Mouse (Mus musculus) liver, postnatal 0 days (tissue): ENCODE data around the gene Stac2. TPM values are rescaled to one million over a fixed set of nuclear protein-coding genes. Genes with fewer than 3 reads are reported as not detected.

ENCODE experiments used
- ATAC-seq: fragments of 200-750 bp; cut with Nextera tagmentation; 2 replicates; pipeline ENCODE4 v1.8.0; 2017; ENCODE audit warnings: mild to moderate bottlenecking, moderate library complexity
- DNase-seq: peaks from one replicate; pipeline ENCODE4 v3.0.0-alpha.2; 2016
- H3K27ac ChIP-seq: fragments of 300-500 bp; sonication (generic); 2 replicates; pipeline ENCODE4 v1.5.1; 2014; ENCODE audit warnings: antibody characterized with exemption, moderate library complexity, mild to moderate bottlenecking, low read depth
- H3K27me3 ChIP-seq: fragments of 300-500 bp; sonication (generic); 2 replicates; pipeline ENCODE4 v1.6.1; 2014; ENCODE audit warnings: low read length, control low read depth, mixed read lengths; ENCODE audit not compliant: insufficient read depth
- H3K36me3 ChIP-seq: fragments of 300-500 bp; sonication (generic); replicated peaks from 2 replicates; pipeline ENCODE4 v1.6.1; 2014; ENCODE audit warnings: mild to moderate bottlenecking, control low read depth, low read length, moderate library complexity, mixed read lengths; ENCODE audit not compliant: insufficient read depth
- H3K4me1 ChIP-seq: fragments of 300-500 bp; sonication (generic); 2 replicates; pipeline ENCODE4 v1.6.1; 2014; ENCODE audit warnings: antibody characterized with exemption, mild to moderate bottlenecking, control low read depth; ENCODE audit not compliant: insufficient read depth
- H3K4me2 ChIP-seq: fragments of 300-500 bp; sonication (generic); 2 replicates; pipeline ENCODE4 v1.6.1; 2014; ENCODE audit warnings: low read depth, mild to moderate bottlenecking, low read length, moderate library complexity, mixed read lengths
- H3K4me3 ChIP-seq: fragments of 300-500 bp; sonication (generic); 2 replicates; pipeline ENCODE4 v1.5.1; 2014; ENCODE audit warnings: low read depth, low read length
- H3K9ac ChIP-seq: fragments of 300-500 bp; sonication (generic); replicated peaks from 2 replicates; pipeline ENCODE4 v1.6.1; 2014; ENCODE audit warnings: mild to moderate bottlenecking, moderate library complexity
- H3K9me3 ChIP-seq: fragments of 300-500 bp; sonication (generic); 2 replicates; pipeline ENCODE4 v1.6.1; 2016; ENCODE audit warnings: mild to moderate bottlenecking, control low read depth, low read length, mixed read lengths
- CTCF ChIP-seq: sonication (generic); IDR thresholded peaks from 2 replicates; pipeline ENCODE4 v1.5.1; 2016; ENCODE audit warnings: antibody characterized with exemption, low read depth
- EP300 ChIP-seq: IDR thresholded peaks from 2 replicates; pipeline ENCODE4 v1.6.1; 2016; ENCODE audit warnings: antibody characterized with exemption, low read depth, mild to moderate bottlenecking
- WGBS: fragments of 180-500 bp; shearing (Covaris S2); extraction: QIAGEN DNeasy Blood & Tissue Kit; methylation state at CpG from one replicate; pipeline ENCODE4 v1.1.7; 2014; ENCODE audit not compliant: insufficient replicate concordance; 5-methylcytosine and 5-hydroxymethylcytosine counted together
- polyA plus RNA-seq: library from polyadenylated mRNA; unstranded; fragments of >200 nt; fragmentation: Nextera tagmentation; extraction: Ambion mirVana; gene quantifications from 2 replicates; pipeline ENCODE4 v1.2.1, GENCODE M21; 2015

The Stac2 gene
- polyA plus RNA-seq, 1 experiment from 2014 or later: 0.07 TPM

DNA sequence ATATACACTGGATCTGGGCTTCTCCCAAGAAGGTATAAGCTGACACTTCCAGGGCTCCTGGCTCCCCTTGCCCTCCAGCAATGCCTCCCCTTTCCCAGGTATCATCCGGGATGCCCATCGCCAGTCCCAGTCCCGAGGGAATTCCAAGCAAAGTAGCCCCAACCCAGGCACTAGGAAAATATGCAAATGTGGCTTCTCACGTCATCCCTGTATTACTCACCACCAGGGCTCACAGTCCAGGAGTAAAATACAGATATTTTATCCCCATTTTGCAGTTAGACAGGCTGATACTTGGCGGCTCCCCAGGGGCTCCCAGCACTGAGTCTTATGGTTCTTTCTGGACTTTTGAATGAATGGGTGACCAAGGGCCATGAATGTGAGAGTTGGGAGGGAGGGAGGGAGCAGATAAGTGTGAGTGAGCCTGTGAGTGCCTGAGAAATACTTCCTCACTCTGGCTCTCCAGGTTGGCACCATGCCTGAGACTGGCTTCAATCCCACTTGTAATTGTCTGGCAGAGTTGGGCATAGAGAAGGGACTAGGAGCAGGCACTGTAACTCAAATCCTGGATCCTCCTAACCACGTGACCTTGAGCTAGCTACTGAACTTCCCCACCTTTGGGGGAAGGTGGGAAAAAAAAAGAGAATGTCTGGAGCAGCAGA lies 8.8 kb upstream of the Stac2 start:
- 61% methylated on average over 6 of the region's 6 CpGs for WGBS

GRCm38 (mm10) chr11:98061441-98061840 lies 8.2 kb upstream of the Stac2 start:
- H3K27me3 ChIP-seq: 0 out of 2 replicates have a peak, but pooled peaks cover 4% of the 10 kb centered on the region
- no peak overlapping the region for H3K9ac ChIP-seq
- H3K36me3 ChIP-seq: no peaks in the 10 kb centered on the region
- WGBS: 55% methylated on average over 3 of the region's 3 CpGs
- DNase-seq: no peak
- no peak overlapping the region for H3K4me2 ChIP-seq
- H3K4me1 ChIP-seq: no peaks in the 10 kb centered on the region
- H3K4me3 ChIP-seq: no peak overlapping the region
- ATAC-seq: no peak
- no peaks in the 10 kb centered on the region for H3K9me3 ChIP-seq
- TF ChIP-seq EP300 (no peak), CTCF (no peak)
- H3K27ac ChIP-seq: no peak overlapping the region

More for the DNA sequence above, 8.8 kb upstream of the Stac2 start:
- H3K27me3 ChIP-seq: 0 out of 2 replicates have a peak, but pooled peaks cover 4% of the 10 kb centered on the region
- no peak overlapping the region for H3K9ac ChIP-seq
- H3K9me3 ChIP-seq: peaks cover under 1% of the 10 kb centered on the region; the same call in 1 of the 2 replicates
- H3K27ac ChIP-seq: no peak overlapping the region
- no peaks in the 10 kb centered on the region for H3K36me3 ChIP-seq
- ATAC-seq (no peak), DNase-seq (no peak)
- H3K4me3 ChIP-seq: no peak overlapping the region
- TF ChIP-seq EP300: no peak
- TF ChIP-seq CTCF: no peak
- H3K4me1 ChIP-seq: no peaks in the 10 kb centered on the region
- no peak overlapping the region for H3K4me2 ChIP-seq

GRCm38 (mm10) chr11:98060104-98060692 lies 6.9 kb upstream of the Stac2 start:
- 76% methylated on average over 5 of the region's 5 CpGs for WGBS
- Histone ChIP-seq H3K4me3 (no peak overlapping the region), H3K27me3 (peaks cover 4% of the 10 kb centered on the region; the same call in 1 of the 2 replicates)

GRCm38 (mm10) chr11:98059662-98060061 lies 6.4 kb upstream of the Stac2 start:
- no peak for DNase-seq
- TF ChIP-seq CTCF (no peak), EP300 (no peak)
- H3K4me1 ChIP-seq: no peaks in the 10 kb centered on the region
- H3K9ac ChIP-seq: no peak overlapping the region
- H3K36me3 ChIP-seq: no peaks in the 10 kb centered on the region
- peaks cover 4% of the 10 kb centered on the region; the same call in 1 of the 2 replicates for H3K27me3 ChIP-seq
- no peak for ATAC-seq
- H3K9me3 ChIP-seq: no peaks in the 10 kb centered on the region
- no peak overlapping the region for H3K27ac ChIP-seq
- 60% methylated on average over 7 of the region's 7 CpGs for WGBS
- H3K4me3 ChIP-seq: no peak overlapping the region
- no peak overlapping the region for H3K4me2 ChIP-seq

More at GRCm38 (mm10) chr11:98060104-98060692, 6.9 kb upstream of the Stac2 start:
- ATAC-seq (no peak), DNase-seq (no peak)
- Histone ChIP-seq H3K4me1 (no peaks in the 10 kb centered on the region), H3K9ac (no peak overlapping the region), H3K9me3 (no peaks in the 10 kb centered on the region), H3K36me3 (no peaks in the 10 kb centered on the region), H3K4me2 (no peak overlapping the region), H3K27ac (no peak overlapping the region)
- TF ChIP-seq CTCF: no peak
- no peak for TF ChIP-seq EP300

- DNase-seq (no peak), ATAC-seq (peak; percentile 25; the same call in 1 of the 2 replicates)
- H3K9me3 ChIP-seq: no peaks in the 10 kb centered on the region
- WGBS: 78% methylated on average over 5 of the region's 5 CpGs
- H3K9ac ChIP-seq: no peak overlapping the region
- H3K36me3 ChIP-seq: no peaks in the 10 kb centered on the region
- TF ChIP-seq EP300 (no peak), CTCF (no peak)
- peaks cover 18% of the 10 kb centered on the region for H3K27me3 ChIP-seq
- H3K4me3 ChIP-seq: no peak overlapping the region
- H3K27ac ChIP-seq: no peak overlapping the region
- no peak overlapping the region for H3K4me2 ChIP-seq
- H3K4me1 ChIP-seq: no peaks in the 10 kb centered on the region
Observed at GRCm38 (mm10) chr11:98057998-98058397, 4.7 kb upstream of the Stac2 start.

- ATAC-seq: no peak
- TF ChIP-seq EP300 (no peak), CTCF (no peak)
- H3K4me3 ChIP-seq: no peak overlapping the region
- H3K36me3 ChIP-seq: no peaks in the 10 kb centered on the region
- no peak overlapping the region for H3K4me2 ChIP-seq
- DNase-seq: no peak
- H3K4me1 ChIP-seq: peaks cover 3% of the 10 kb centered on the region; the same call in 1 of the 2 replicates
- WGBS: 27% methylated on average over 9 of the region's 9 CpGs
- H3K27me3 ChIP-seq: peaks cover 23% of the 10 kb centered on the region
- H3K9ac ChIP-seq: no peak overlapping the region
- H3K27ac ChIP-seq: no peak overlapping the region
- no peaks in the 10 kb centered on the region for H3K9me3 ChIP-seq
Observed at GRCm38 (mm10) chr11:98057466-98057865, 4.2 kb upstream of the Stac2 start.
